Mouse (Mus musculus) common myeloid progenitor, adult 5-6 weeks (primary cell): Measurements from ENCODE around the gene Fstl3. TPM values are rescaled to one million over a fixed set of nuclear protein-coding genes. Genes with fewer than 3 reads are reported as not detected.
A peak's percentile ranks its signal among the peaks of the same experiment; 100 is the strongest.
"Not testable (repeated sequence)": the region's sequence is repeated elsewhere in the genome, so short reads cannot be mapped to it uniquely, and the experiment has no call there.

ENCODE experiments used
- ATAC-seq: replicated peaks from 2 replicates; pipeline ENCODE4 v1.8.0; 2016; ENCODE audit warnings: low read depth, mild to moderate bottlenecking, moderate TSS enrichment, inconsistent platforms; ENCODE audit not compliant: poor library complexity, severe bottlenecking
- total RNA-seq: library from RNA; stranded (forward); fragments of 200-1000, 187-1606 nt; gene quantifications from 2 replicates; pipeline ENCODE4 v1.2.3, GENCODE M21; 2017

Gene Fstl3
- total RNA-seq, 1 experiment from 2014 or later: 0.50 TPM

- not testable (repeated sequence) for ATAC-seq
These were observed 17.4 kb upstream of the Fstl3 start for GRCm38 (mm10) chr10:79759675-79760074.

GRCm38 (mm10) chr10:79760603-79761143 lies 16.4 kb upstream of the Fstl3 start:
- no peak for ATAC-seq

GRCm38 (mm10) chr10:79762875-79763274 lies 14.2 kb upstream of the Fstl3 start:
- no peak for ATAC-seq

GRCm38 (mm10) chr10:79764234-79764633 lies 12.8 kb upstream of the Fstl3 start:
- ATAC-seq: no peak

GRCm38 (mm10) chr10:79765228-79765745 lies 11.8 kb upstream of the Fstl3 start:
- ATAC-seq: no peak

GRCm38 (mm10) chr10:79766001-79766507 lies 11.0 kb upstream of the Fstl3 start:
- ATAC-seq: no peak

GRCm38 (mm10) chr10:79766508-79767325 lies 10.4 kb upstream of the Fstl3 start, which contains the start of gene Rnf126:
Gene Rnf126 (minus strand): TSS chr10:79766952.
- ATAC-seq: peak; percentile 89

- peak; percentile 43 for ATAC-seq
These were observed 9.5 kb upstream of the Fstl3 start for GRCm38 (mm10) chr10:79767372-79768244.

- ATAC-seq: peak; percentile 43
These were observed 8.7 kb upstream of the Fstl3 start for GRCm38 (mm10) chr10:79768400-79768799.

- no peak for ATAC-seq
These were observed 7.7 kb upstream of the Fstl3 start for GRCm38 (mm10) chr10:79769329-79769728.

- ATAC-seq: no peak
These were observed 4.8 kb upstream of the Fstl3 start for GRCm38 (mm10) chr10:79772320-79772719.

GRCm38 (mm10) chr10:79773208-79773607 lies 3.9 kb upstream of the Fstl3 start:
- ATAC-seq: no peak

GRCm38 (mm10) chr10:79774486-79775279 lies 2.4 kb upstream of the Fstl3 start:
- ATAC-seq: no peak

- ATAC-seq: no peak
These were observed 934 bp downstream of the Fstl3 start for GRCm38 (mm10) chr10:79778006-79778405.

- ATAC-seq: no peak
These were observed 2.1 kb downstream of the Fstl3 start for GRCm38 (mm10) chr10:79779193-79779592.

GRCm38 (mm10) chr10:79779784-79780663 lies 3.0 kb downstream of the Fstl3 start:
- peak; percentile 67 for ATAC-seq

- ATAC-seq: peak; percentile 59
These were observed 3.6 kb downstream of the Fstl3 start for GRCm38 (mm10) chr10:79780664-79781015.

- no peak for ATAC-seq
These were observed 4.1 kb downstream of the Fstl3 start for GRCm38 (mm10) chr10:79781139-79781538.

GRCm38 (mm10) chr10:79781956-79782355 lies 4.9 kb downstream of the Fstl3 start:
- ATAC-seq: no peak
